Mouse (Mus musculus) kidney, adult 2 months (tissue): ENCODE results near the gene Vtcn1. TPM values are rescaled to one million over a fixed set of nuclear protein-coding genes. Genes with fewer than 3 reads are reported as not detected.

Experiments used
- DNase-seq: peaks from one replicate; pipeline ENCODE4 v3.0.0; 2021
- H3K27ac ChIP-seq: fragments of 200-500 bp; 2 replicates; pipeline ENCODE4 v1.5.1; 2012; ENCODE audit warnings: low read depth, low read length, control low read depth, inconsistent platforms; ENCODE audit not compliant: insufficient read depth
- H3K27me3 ChIP-seq: fragments of 200-500 bp; replicated peaks from 2 replicates; pipeline ENCODE4 v1.6.1; 2012; ENCODE audit warnings: mild to moderate bottlenecking, moderate library complexity, low read length, inconsistent platforms; ENCODE audit not compliant: control insufficient read depth, insufficient read depth
- H3K36me3 ChIP-seq: fragments of 200-500 bp; 2 replicates; pipeline ENCODE4 v1.6.1; 2012; ENCODE audit warnings: mild to moderate bottlenecking, moderate library complexity, low read length, inconsistent platforms; ENCODE audit not compliant: control insufficient read depth, insufficient read depth
- H3K4me1 ChIP-seq: fragments of 200-500 bp; 2 replicates; pipeline ENCODE4 v1.6.1; 2011; ENCODE audit warnings: low read length; ENCODE audit not compliant: control insufficient read depth, insufficient read depth
- H3K4me3 ChIP-seq: fragments of 200-500 bp; 2 replicates; pipeline ENCODE4 v1.5.1; 2011; ENCODE audit warnings: mild to moderate bottlenecking, low read depth, low read length, control low read depth; ENCODE audit not compliant: insufficient read depth
- CTCF ChIP-seq: fragments of 200-500 bp; conservative IDR thresholded peaks from 2 replicates; pipeline ENCODE4 v1.5.1; 2011; ENCODE audit warnings: low read depth, mild to moderate bottlenecking, control low read depth, low read length, moderate library complexity, mixed read lengths; ENCODE audit not compliant: insufficient read depth, insufficient read length
- POLR2A ChIP-seq: fragments of 200-500 bp; IDR thresholded peaks from one replicate; pipeline ENCODE4 v1.6.1; 2011; ENCODE audit warnings: low read depth, low read length, control low read depth
- WGBS: fragments of 180-500 bp; shearing (Covaris S2); methylation state at CpG from one replicate; pipeline ENCODE4 v1.1.7; 2018; 5-methylcytosine and 5-hydroxymethylcytosine counted together
- polyA plus RNA-seq: library from polyadenylated mRNA; depleted of rRNA; stranded (reverse); fragments of >200 nt; gene quantifications from 2 replicates; pipeline ENCODE4 v1.2.3, GENCODE M21; 2012; rRNA removed

Vtcn1 gene
- 0.77 and 0.92 TPM in 2 replicates for polyA plus RNA-seq

- H3K36me3 ChIP-seq: no peaks in the 10 kb centered on the region
- 43% methylated on average over 6 of the region's 6 CpGs for WGBS
- H3K4me1 ChIP-seq: no peaks in the 10 kb centered on the region
- TF ChIP-seq CTCF: no peak
- no peak for TF ChIP-seq POLR2A
- peak; percentile 51 for DNase-seq
- H3K27me3 ChIP-seq: no peaks in the 10 kb centered on the region
- peak within 1 kb of the TSS; percentile 0; the same call in 1 of the 2 replicates for H3K4me3 ChIP-seq
- H3K27ac ChIP-seq: no peak within 1 kb of the TSS
These were observed at the start of gene Vtcn1 for GRCm38 (mm10) chr3:100825225-100825965. Gene Vtcn1 (plus strand): TSS chr3:100825459.

DNA sequence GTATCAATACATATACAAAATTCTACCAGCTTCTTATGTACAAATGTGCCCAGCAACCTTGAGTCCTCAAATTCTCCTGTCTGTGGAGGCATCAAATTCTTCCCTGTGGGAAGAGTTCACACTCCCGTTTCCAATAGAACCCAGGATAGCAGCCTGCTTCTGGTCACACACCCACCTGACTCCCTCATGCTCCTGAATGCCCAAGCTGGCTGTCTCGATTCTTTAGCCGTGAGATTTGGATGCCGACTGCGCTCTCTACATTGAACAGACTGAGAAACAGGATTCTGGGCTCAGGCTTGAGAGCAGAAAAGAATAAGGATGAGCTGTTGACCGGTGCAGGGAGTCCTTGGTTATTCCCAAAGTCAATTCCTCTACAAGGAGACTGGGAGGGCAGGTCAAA lies 48.3 kb upstream of the Vtcn1 start:
- H3K36me3 ChIP-seq: no peaks in the 10 kb centered on the region
- TF ChIP-seq CTCF (no peak), POLR2A (no peak)
- H3K4me3 ChIP-seq: no peak overlapping the region
- WGBS: 91% methylated on average over 6 of the region's 6 CpGs
- H3K4me1 ChIP-seq: no peaks in the 10 kb centered on the region
- no peak overlapping the region for H3K27ac ChIP-seq
- no peaks in the 10 kb centered on the region for H3K27me3 ChIP-seq
- DNase-seq: no peak

DNA sequence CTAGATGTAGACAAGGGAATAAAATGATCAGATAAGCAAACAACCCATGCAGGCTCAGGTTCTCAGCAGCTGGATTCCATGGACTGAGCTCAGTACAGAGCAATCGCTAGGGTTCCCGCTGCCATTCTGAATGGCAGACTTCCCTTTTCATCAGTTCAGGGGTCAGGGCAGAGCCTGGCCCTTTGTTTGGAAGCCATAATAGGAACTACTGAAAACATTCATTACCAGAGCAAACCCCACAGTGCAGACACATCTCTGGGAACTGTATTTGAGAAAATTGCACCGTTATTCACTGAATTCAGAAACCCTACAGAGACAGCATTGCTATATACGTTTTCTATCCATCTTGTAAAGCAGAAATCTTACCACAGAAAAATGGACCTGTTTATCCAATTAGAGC lies 47.7 kb upstream of the Vtcn1 start:
- H3K4me3 ChIP-seq: no peak overlapping the region
- no peak for DNase-seq
- H3K27me3 ChIP-seq: no peaks in the 10 kb centered on the region
- TF ChIP-seq POLR2A: no peak
- TF ChIP-seq CTCF: no peak
- H3K27ac ChIP-seq: no peak overlapping the region
- H3K4me1 ChIP-seq: no peaks in the 10 kb centered on the region
- WGBS: 85% methylated on average over 4 of the region's 4 CpGs
- H3K36me3 ChIP-seq: no peaks in the 10 kb centered on the region

- Histone ChIP-seq H3K36me3 (no peaks in the 10 kb centered on the region), H3K27ac (no peak overlapping the region), H3K27me3 (no peaks in the 10 kb centered on the region), H3K4me3 (no peak overlapping the region), H3K4me1 (no peaks in the 10 kb centered on the region)
- peak; percentile 49 for DNase-seq
- no peak for TF ChIP-seq CTCF
- no peak for TF ChIP-seq POLR2A
- WGBS: 41% methylated on average over 2 of the region's 2 CpGs
These were observed 39.2 kb upstream of the Vtcn1 start for GRCm38 (mm10) chr3:100786076-100786475.

DNA sequence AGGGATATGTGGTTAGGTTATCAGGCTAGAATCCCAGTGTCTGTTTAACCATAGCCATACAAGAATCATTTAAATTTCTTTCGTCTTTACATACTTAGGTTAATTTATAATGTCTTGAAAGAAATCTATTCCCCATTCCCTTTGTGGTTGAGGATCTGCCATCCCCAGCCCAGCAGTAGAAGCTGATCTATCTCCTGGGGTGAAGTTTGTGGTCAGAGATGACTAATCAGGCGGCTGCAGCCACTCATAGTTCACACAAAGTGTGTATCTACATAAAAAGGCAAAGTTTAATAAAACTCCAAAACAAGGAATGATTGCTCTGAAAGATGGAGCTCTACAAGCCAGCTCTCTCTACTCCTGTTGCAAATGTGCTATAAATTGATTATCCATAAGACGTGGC lies 33.6 kb upstream of the Vtcn1 start:
- Histone ChIP-seq H3K27me3 (no peaks in the 10 kb centered on the region), H3K36me3 (no peaks in the 10 kb centered on the region), H3K4me3 (no peak overlapping the region), H3K4me1 (no peaks in the 10 kb centered on the region), H3K27ac (no peak overlapping the region)
- no peak for DNase-seq
- 77% methylated on average over 3 of the region's 3 CpGs for WGBS
- TF ChIP-seq CTCF: no peak
- no peak for TF ChIP-seq POLR2A

GRCm38 (mm10) chr3:100793345-100793744 lies 31.9 kb upstream of the Vtcn1 start:
- H3K27me3 ChIP-seq: no peaks in the 10 kb centered on the region
- no peak overlapping the region for H3K4me3 ChIP-seq
- WGBS: 92% methylated on average over 2 of the region's 2 CpGs
- H3K4me1 ChIP-seq: no peaks in the 10 kb centered on the region
- no peaks in the 10 kb centered on the region for H3K36me3 ChIP-seq
- no peak for DNase-seq
- H3K27ac ChIP-seq: no peak overlapping the region
- TF ChIP-seq CTCF (no peak), POLR2A (no peak)

DNA sequence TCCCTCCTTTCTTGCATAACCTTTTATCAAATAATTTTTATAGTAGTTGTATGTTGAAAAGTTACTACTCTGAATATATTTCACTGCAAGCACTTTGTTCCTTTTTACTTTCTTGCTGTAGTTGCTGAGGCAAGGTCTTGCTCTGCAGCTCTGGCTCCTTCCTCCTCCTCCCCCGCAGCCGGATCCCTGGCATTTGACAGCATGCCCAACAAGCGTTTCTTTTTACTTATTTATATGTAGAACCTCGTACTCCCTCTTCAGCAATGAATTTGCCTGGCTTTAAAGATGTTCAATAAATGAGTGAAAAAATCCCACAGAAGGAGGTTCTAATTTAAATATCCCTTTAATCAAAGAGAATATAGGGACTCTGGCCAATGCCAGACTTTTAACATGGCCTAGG lies 28.7 kb upstream of the Vtcn1 start:
- no peak for DNase-seq
- TF ChIP-seq CTCF: no peak
- no peak for TF ChIP-seq POLR2A
- H3K4me1 ChIP-seq: no peaks in the 10 kb centered on the region
- no peak overlapping the region for H3K27ac ChIP-seq
- H3K27me3 ChIP-seq: no peaks in the 10 kb centered on the region
- 68% methylated on average over 4 of the region's 4 CpGs for WGBS
- H3K36me3 ChIP-seq: no peaks in the 10 kb centered on the region
- no peak overlapping the region for H3K4me3 ChIP-seq
